Mouse (Mus musculus) MEL (cell line): ENCODE measurements at regions not wholly inside any gene's neighbourhood (a gene's known extent, or its start where the extent isn't known, plus 50 kb on each side); places are given as distances from the start of the nearest gene placed in this dataset.

Source experiments
- DNase-seq: peaks from one replicate; pipeline ENCODE4 v3.0.0; 2011; ENCODE audit warnings: low read depth, low spot score
- H3K27ac ChIP-seq: 2 replicates; pipeline ENCODE4 v1.5.1; 2012; ENCODE audit warnings: low read depth, mild to moderate bottlenecking, control low read depth, low read length, moderate library complexity; ENCODE audit not compliant: control insufficient read depth
- H3K27me3 ChIP-seq, 2 experiments: fragments of 150-350 bp in 1 of 2; sonication (generic) in 1 of 2; 2 replicates each; pipeline ENCODE4 v1.6.1; 2012; ENCODE audit warnings: low read length in 2 of 2, mild to moderate bottlenecking in 2 of 2, improper control_type of control experiment in 1 of 2, moderate library complexity in 1 of 2; ENCODE audit not compliant: insufficient read depth in 2 of 2, control insufficient read depth in 1 of 2
- H3K36me3 ChIP-seq, 2 experiments: 2 replicates each; pipeline ENCODE4 v1.6.1; 2012 to 2014; ENCODE audit warnings: low read length in 2 of 2, improper control_type of control experiment in 1 of 2, inconsistent platforms in 1 of 2, mild to moderate bottlenecking in 1 of 2; ENCODE audit not compliant: insufficient read depth in 2 of 2, control insufficient read depth in 1 of 2
- H3K4me1 ChIP-seq, 2 experiments: fragments of 150-350 bp in 1 of 2; sonication (generic) in 1 of 2; 2 replicates each; pipeline ENCODE4 v1.6.1; 2012; ENCODE audit warnings: low read length in 2 of 2, improper control_type of control experiment in 1 of 2, mild to moderate bottlenecking in 1 of 2; ENCODE audit not compliant: insufficient read depth in 2 of 2, control insufficient read depth in 1 of 2
- H3K4me3 ChIP-seq, 2 experiments: fragments of 150-350 bp in 1 of 2; sonication (generic) in 1 of 2; 2 replicates each; pipeline ENCODE4 v1.5.1; 2012; ENCODE audit warnings: low read depth in 2 of 2, low read length in 2 of 2, mild to moderate bottlenecking in 2 of 2, moderate library complexity in 2 of 2, control low read depth in 1 of 2, improper control_type of control experiment in 1 of 2; ENCODE audit not compliant: control insufficient read depth in 1 of 2, insufficient read depth in 1 of 2
- H3K79me2 ChIP-seq: 2 replicates; pipeline ENCODE4 v1.6.1; 2012; ENCODE audit warnings: mild to moderate bottlenecking, low read length, moderate library complexity; ENCODE audit not compliant: control insufficient read depth, poor library complexity, insufficient read depth
- H3K9ac ChIP-seq: 2 replicates; pipeline ENCODE4 v1.6.1; 2012; ENCODE audit warnings: low read depth, mild to moderate bottlenecking, control low read depth, low read length, moderate library complexity; ENCODE audit not compliant: control insufficient read depth, poor library complexity, severe bottlenecking
- H3K9me3 ChIP-seq: fragments of 150-350 bp; sonication (generic); replicated peaks from 2 replicates; pipeline ENCODE4 v1.6.1; 2012; ENCODE audit warnings: mild to moderate bottlenecking, low read length, improper control_type of control experiment, moderate library complexity; ENCODE audit not compliant: insufficient read depth
- CHD2 ChIP-seq: IDR thresholded peaks from 2 replicates; pipeline ENCODE4 v1.6.1; 2011; ENCODE audit warnings: low read length, improper control_type of control experiment
- ELF1 ChIP-seq: IDR thresholded peaks from 2 replicates; pipeline ENCODE4 v1.6.1; 2014; ENCODE audit warnings: low read depth, mild to moderate bottlenecking, inconsistent platforms, low read length, improper control_type of control experiment, moderate library complexity
- EP300 ChIP-seq, 2 experiments: IDR thresholded peaks; 2 replicates each; pipeline ENCODE4 v1.6.1; 2011; ENCODE audit warnings: improper control_type of control experiment in 2 of 2, low read length in 2 of 2, low read depth in 1 of 2, mild to moderate bottlenecking in 1 of 2
- GABPA ChIP-seq: IDR thresholded peaks from 2 replicates; pipeline ENCODE4 v1.6.1; 2012; ENCODE audit warnings: low read depth, mild to moderate bottlenecking, inconsistent platforms, low read length, improper control_type of control experiment, moderate library complexity
- HCFC1 ChIP-seq: IDR thresholded peaks from 2 replicates; pipeline ENCODE4 v1.6.1; 2012; ENCODE audit warnings: low read depth, mild to moderate bottlenecking, inconsistent platforms, low read length, improper control_type of control experiment, moderate library complexity
- MAZ ChIP-seq: IDR thresholded peaks from 2 replicates; pipeline ENCODE4 v1.6.1; 2012; ENCODE audit warnings: low read depth, mild to moderate bottlenecking, inconsistent platforms, low read length, improper control_type of control experiment
- MEF2A ChIP-seq: IDR thresholded peaks from 2 replicates; pipeline ENCODE4 v1.6.1; 2014; ENCODE audit warnings: low read depth, mild to moderate bottlenecking, inconsistent platforms, low read length, improper control_type of control experiment; ENCODE audit not compliant: poor library complexity, insufficient replicate concordance, severe bottlenecking; ENCODE audit errors: extremely low read depth
- MYB ChIP-seq: IDR thresholded peaks from 2 replicates; pipeline ENCODE4 v1.6.1; 2011; ENCODE audit warnings: mild to moderate bottlenecking, low read depth, low read length, improper control_type of control experiment
- MYC ChIP-seq: IDR thresholded peaks from 2 replicates; pipeline ENCODE4 v1.6.1; 2011; ENCODE audit warnings: low read depth, mild to moderate bottlenecking, low read length, improper control_type of control experiment, moderate library complexity
- POLR2A ChIP-seq, 2 experiments: IDR thresholded peaks; 2 replicates each; pipeline ENCODE4 v1.6.1; 2011 to 2012; ENCODE audit warnings: low read length in 2 of 2, mild to moderate bottlenecking in 2 of 2, control low read depth in 1 of 2, improper control_type of control experiment in 1 of 2, low read depth in 1 of 2, moderate library complexity in 1 of 2; ENCODE audit not compliant: control insufficient read depth in 1 of 2, insufficient read depth in 1 of 2, poor library complexity in 1 of 2
- RCOR1 ChIP-seq: IDR thresholded peaks from 2 replicates; pipeline ENCODE4 v1.6.1; 2012; ENCODE audit warnings: low read depth, mild to moderate bottlenecking, inconsistent platforms, low read length, improper control_type of control experiment
- SMC3 ChIP-seq: IDR thresholded peaks from 2 replicates; pipeline ENCODE4 v1.6.1; 2011; ENCODE audit warnings: low read depth, low read length, improper control_type of control experiment
- TAL1 ChIP-seq: IDR thresholded peaks from 2 replicates; pipeline ENCODE4 v1.6.1; 2012; ENCODE audit warnings: mild to moderate bottlenecking, inconsistent platforms, low read length, moderate library complexity, mixed read lengths
- UBTF ChIP-seq: IDR thresholded peaks from 2 replicates; pipeline ENCODE4 v1.6.1; 2012; ENCODE audit warnings: low read depth, mild to moderate bottlenecking, inconsistent platforms, low read length, improper control_type of control experiment, moderate library complexity, borderline replicate concordance; ENCODE audit not compliant: insufficient read depth
- USF2 ChIP-seq, 2 experiments: IDR thresholded peaks; 2 replicates each; pipeline ENCODE4 v1.6.1; 2011 to 2012; ENCODE audit warnings: improper control_type of control experiment in 2 of 2, low read length in 2 of 2, borderline replicate concordance in 1 of 2, inconsistent platforms in 1 of 2, low read depth in 1 of 2, mild to moderate bottlenecking in 1 of 2; ENCODE audit not compliant: insufficient read depth in 1 of 2
- ZKSCAN1 ChIP-seq: IDR thresholded peaks from 2 replicates; pipeline ENCODE4 v1.6.1; 2012; ENCODE audit warnings: low read depth, mild to moderate bottlenecking, inconsistent platforms, low read length, improper control_type of control experiment, moderate library complexity
- ZMIZ1 ChIP-seq: IDR thresholded peaks from 2 replicates; pipeline ENCODE4 v1.6.1; 2012; ENCODE audit warnings: low read depth, mild to moderate bottlenecking, inconsistent platforms, low read length, improper control_type of control experiment, moderate library complexity

GRCm38 (mm10) chr5:73787275-73787674 lies 136.1 kb downstream of the Spata18 start:
- Histone ChIP-seq H3K4me1 (no peaks in the 10 kb centered on the region), H3K36me3 (no peaks in the 10 kb centered on the region), H3K27ac (no peak overlapping the region), H3K9ac (no peak overlapping the region), H3K79me2 (no peaks in the 10 kb centered on the region), H3K4me3 (no peak overlapping the region), H3K9me3 (no peaks in the 10 kb centered on the region), H3K27me3 (peaks cover 0 to 3% of the 10 kb centered on the region in 2 experiments; a peak in 1 of 4 replicates)
- no peak for TF ChIP-seq ZKSCAN1
- DNase-seq: no peak

GRCm38 (mm10) chr5:73792216-73792615 lies 141.0 kb downstream of the Spata18 start:
- Histone ChIP-seq H3K27me3 (no peaks in the 10 kb centered on the region; a peak in 1 of 4 replicates), H3K79me2 (no peaks in the 10 kb centered on the region; the same call in 1 of the 2 replicates), H3K4me3 (no peak overlapping the region), H3K4me1 (no peaks in the 10 kb centered on the region), H3K9me3 (no peaks in the 10 kb centered on the region), H3K27ac (no peak overlapping the region), H3K9ac (no peak overlapping the region), H3K36me3 (no peaks in the 10 kb centered on the region)
- TF ChIP-seq RCOR1 (no peak), ZKSCAN1 (no peak), ZMIZ1 (no peak), SMC3 (no peak), USF2 (IDR thresholded peaks at IDR 0.05; ENCODE audit: borderline replicate concordance in 1 of 2, insufficient read depth in 1 of 2, low read depth in 1 of 2, low read length in 2 of 2) (no peak), POLR2A (IDR thresholded peaks at IDR 0.05; ENCODE audit: control insufficient read depth in 1 of 2, insufficient read depth in 1 of 2, low read depth in 1 of 2, low read length in 2 of 2, poor library complexity in 1 of 2) (no peak), MAZ (no peak), GABPA (no peak), MYB (no peak), UBTF (no peak)
- DNase-seq: no peak

- Histone ChIP-seq H3K79me2 (no peaks in the 10 kb centered on the region; the same call in 1 of the 2 replicates), H3K27ac (no peak overlapping the region), H3K36me3 (no peaks in the 10 kb centered on the region), H3K9me3 (no peaks in the 10 kb centered on the region), H3K4me1 (no peaks in the 10 kb centered on the region), H3K9ac (no peak overlapping the region), H3K27me3 (no peaks in the 10 kb centered on the region), H3K4me3 (no peak overlapping the region)
- TF ChIP-seq HCFC1 (no peak), TAL1 (no peak), ELF1 (no peak), UBTF (no peak), EP300 (IDR thresholded peaks at IDR 0.05; ENCODE audit: low read depth in 1 of 2, low read length in 2 of 2) (no peak), CHD2 (no peak), MEF2A (no peak), MYC (no peak)
- no peak for DNase-seq
These were observed 145.0 kb downstream of the Spata18 start for GRCm38 (mm10) chr5:73796201-73796600.
